Mouse (Mus musculus) effector memory CD4-positive, alpha-beta T cell, adult 5 months (primary cell): ENCODE measurements around the gene Cep72. TPM values are rescaled to one million over a fixed set of nuclear protein-coding genes. Genes with fewer than 3 reads are reported as not detected.

Experiments
- polyA plus RNA-seq: library from polyadenylated mRNA; unstranded; fragments of 100-300 nt; shearing (Covaris generic); gene quantifications from one replicate; pipeline ENCODE4 v1.2.1, GENCODE M21; 2017

Gene Cep72
- 6.8 TPM for polyA plus RNA-seq

DNA sequence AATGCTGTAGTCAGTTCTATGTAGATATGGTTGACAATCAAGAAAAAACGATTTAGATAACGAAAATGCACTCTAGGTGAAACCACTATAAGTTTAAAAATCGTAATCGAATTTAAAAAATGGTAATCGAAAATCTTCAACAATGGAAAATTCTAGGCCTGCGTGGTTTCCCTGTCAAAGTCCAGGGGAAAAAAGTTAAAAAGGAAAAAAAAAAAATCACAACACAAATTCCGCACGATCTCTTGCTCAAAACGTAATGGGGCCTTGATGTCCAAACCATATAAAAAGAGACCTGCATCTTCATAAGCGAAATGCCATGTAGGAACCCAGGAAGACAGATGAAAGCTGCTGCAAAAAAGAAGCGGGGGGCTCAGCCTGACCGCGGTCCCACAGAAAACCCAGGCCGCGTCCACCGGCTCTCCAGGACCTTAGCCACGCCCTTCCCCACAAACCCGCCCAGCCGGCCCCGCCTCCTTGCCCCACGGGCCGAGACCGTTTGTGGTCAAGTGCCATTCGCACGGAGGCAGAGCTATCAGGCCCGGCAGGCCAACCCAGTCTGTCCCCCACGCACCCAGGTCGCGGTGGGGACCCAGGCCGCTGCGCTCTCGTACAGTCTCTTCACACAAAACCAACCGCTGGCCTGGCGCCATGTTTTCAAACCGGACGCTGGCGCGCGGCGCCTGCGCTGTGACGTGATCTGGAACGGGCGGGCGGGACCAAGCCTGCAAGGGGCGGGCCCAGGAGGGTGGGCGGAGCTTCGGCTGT, at the start of gene Cep72:
Gene Cep72 (minus strand): TSS at position 687 of the 765 bp plus-strand sequence.

DNA sequence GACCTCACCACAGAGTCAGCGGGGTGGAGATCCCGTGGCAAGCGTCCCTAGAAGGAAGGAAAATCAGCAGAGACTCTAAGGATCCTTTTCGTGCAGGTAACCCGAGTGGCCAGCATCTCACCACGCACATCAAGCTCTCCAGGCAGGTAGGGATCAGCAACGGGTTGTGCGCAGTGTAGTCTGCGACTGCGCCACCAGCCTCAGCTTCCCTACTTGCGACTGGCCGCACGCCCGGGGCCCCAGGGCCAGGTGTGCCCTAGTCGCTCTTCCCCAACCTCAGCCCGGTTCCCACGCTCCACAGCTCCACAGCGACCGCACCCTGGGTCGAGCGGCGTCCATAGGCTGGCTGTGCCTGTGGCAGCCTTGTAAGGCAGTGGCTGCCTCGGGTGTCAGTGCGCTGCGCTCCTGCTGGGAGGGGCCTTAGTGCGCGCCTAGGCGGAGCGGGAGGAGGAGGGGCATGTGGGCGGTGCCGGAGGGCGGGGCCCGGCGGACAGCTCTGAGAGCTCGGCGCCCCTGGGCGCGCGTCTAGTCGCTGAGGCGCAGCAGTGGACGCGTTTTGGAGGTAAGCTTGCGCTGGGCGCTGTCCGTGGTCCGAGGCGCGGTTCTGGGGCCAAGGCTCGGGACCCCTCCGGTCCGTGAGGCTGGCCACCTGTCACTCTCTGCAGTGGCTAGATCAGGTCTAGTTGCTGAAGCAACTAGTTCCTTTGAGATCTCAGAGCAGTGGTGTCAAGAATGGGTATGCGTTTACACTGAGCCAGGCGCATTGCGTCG, 53.0 kb downstream of the Cep72 start, which contains the start of gene Tppp:
Gene Tppp (plus strand): TSS at position 460 of the 771 bp plus-strand sequence.

Other genes starting within 250 kb of the Cep72 start
- 0.17 TPM for gene Nkd2, start 214.7 kb downstream of the Cep72 start, polyA plus RNA-seq
- 1.6 TPM for gene Trip13, start 124.5 kb downstream of the Cep72 start, polyA plus RNA-seq
- gene Brd9, start 124.5 kb downstream of the Cep72 start, polyA plus RNA-seq: 68.2 TPM
- gene Zdhhc11, start 98.4 kb downstream of the Cep72 start, polyA plus RNA-seq: not detected
- gene Tppp, start 52.9 kb downstream of the Cep72 start, polyA plus RNA-seq: 2.6 TPM
- gene Slc9a3, start 59.2 kb upstream of the Cep72 start, polyA plus RNA-seq: not detected
- gene Exoc3, start 146.4 kb upstream of the Cep72 start, polyA plus RNA-seq: 63.0 TPM
- gene Ahrr, start 230.0 kb upstream of the Cep72 start, polyA plus RNA-seq: 0.49 TPM